Mouse (Mus musculus): Measurements from ENCODE around the gene Ndufs5. TPM values are rescaled to one million over a fixed set of nuclear protein-coding genes. Genes with fewer than 3 reads are reported as not detected.
A peak's percentile ranks its signal among the peaks of the same experiment; 100 is the strongest.

Ndufs5 gene
- 291 and 296 TPM in 2 replicates for polyA plus RNA-seq (2014; fragmentation: Nextera tagmentation; extraction: Ambion mirVana)

DNA sequence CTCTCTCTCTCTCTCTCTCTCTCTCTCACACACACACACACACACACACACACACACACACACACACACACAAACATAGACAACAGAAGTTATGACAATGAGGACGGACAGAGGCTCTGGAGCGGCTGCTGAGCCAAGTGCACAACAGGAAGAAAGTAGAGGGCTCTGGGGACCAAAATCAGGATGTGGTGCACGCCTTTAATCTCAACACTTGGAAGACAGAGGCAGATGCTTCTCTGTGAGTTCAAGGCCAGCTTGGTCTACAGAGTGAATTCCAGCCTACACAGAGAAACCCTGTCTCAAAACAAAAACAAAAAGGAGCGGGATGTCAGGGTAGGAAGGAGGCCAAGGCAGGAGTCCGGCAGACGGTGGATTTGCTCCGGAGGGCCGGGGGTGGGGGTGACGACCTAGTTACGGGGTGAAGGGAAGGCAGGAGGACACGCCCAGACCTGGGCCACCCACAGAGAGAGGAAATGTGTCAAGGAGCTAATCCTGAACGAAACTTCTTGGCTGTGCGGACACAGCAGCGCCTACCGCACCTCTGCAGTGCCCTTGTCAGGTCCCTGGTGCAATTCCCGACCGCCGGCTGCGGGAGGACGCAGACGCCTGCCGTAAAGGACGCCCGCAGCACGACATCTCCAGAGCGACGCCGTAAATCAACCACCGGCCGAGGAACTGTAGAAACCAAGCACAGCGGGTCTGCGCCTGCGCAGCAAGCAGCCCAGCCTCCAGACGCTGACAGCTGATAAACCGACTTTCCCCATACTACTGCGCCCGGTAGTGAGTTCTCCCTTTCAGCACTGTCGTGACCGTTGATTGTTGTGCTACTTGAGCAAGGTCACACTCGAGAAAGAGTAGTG is at the start of gene Ndufs5:
Ndufs5 (minus strand) TSS at position 629 of the 860 bp plus-strand sequence.
- Histone ChIP-seq H3K4me2 (ENCODE audit: low read depth, low read length, severe bottlenecking) (peak within 1 kb of the TSS; percentile 70), H3K27ac (ENCODE audit: low read depth, low read length) (no peak within 1 kb of the TSS), H3K27me3 (ENCODE audit: control insufficient read depth, insufficient read depth, low read length) (no peaks in the 10 kb centered on the region), H3K9ac (ENCODE audit: low read length) (peak within 1 kb of the TSS; percentile 79), H3K4me3 (ENCODE audit: low read depth, low read length) (peak within 1 kb of the TSS; percentile 81), H3K36me3 (ENCODE audit: control insufficient read depth, insufficient read depth, low read length) (no peaks in the 10 kb centered on the region), H3K4me1 (replicated peaks; ENCODE audit: control insufficient read depth, insufficient read depth, low read length) (peaks cover 2% of the 10 kb centered on the region; the same call in 1 of the 2 replicates), H3K9me3 (ENCODE audit: control insufficient read depth, low read length) (no peaks in the 10 kb centered on the region)
- WGBS = under 1% methylated on average over 40 of the region's 40 CpGs
- ATAC-seq (replicated peaks; ENCODE audit: low FRiP score) (peak; percentile 96), DNase-seq (ENCODE audit: low spot score) (peak; percentile 96)

DNA sequence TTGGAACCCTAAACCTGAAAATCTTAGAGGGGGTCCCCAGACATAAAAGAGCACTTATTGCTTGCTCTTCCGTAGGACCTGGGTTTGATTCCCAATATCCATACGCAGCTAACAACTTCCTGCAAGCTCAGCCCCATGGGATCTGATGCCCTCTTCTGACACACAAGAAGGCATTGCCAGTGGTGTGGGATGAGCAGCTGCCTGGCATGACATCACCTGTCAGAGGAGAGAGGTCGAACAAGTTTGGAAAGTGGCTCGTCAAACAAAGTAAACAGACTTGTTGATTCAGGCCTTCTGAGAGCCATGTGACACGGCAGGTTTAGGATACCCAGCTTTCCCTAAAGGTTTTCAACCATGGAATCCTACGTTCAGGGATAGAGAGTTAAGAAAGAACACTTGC is 47.1 kb upstream of the Ndufs5 start:
- ATAC-seq (replicated peaks; ENCODE audit: low FRiP score) (no peak), DNase-seq (ENCODE audit: low spot score) (no peak)
- no peak overlapping the region for H3K4me3 ChIP-seq (ENCODE audit: low read depth, low read length)
- no peak overlapping the region for H3K4me2 ChIP-seq (ENCODE audit: low read depth, low read length, severe bottlenecking)
- no peaks in the 10 kb centered on the region for H3K36me3 ChIP-seq (ENCODE audit: control insufficient read depth, insufficient read depth, low read length)
- 82% methylated on average over 6 of the region's 6 CpGs for WGBS
- H3K4me1 ChIP-seq (replicated peaks; ENCODE audit: control insufficient read depth, insufficient read depth, low read length) = no peaks in the 10 kb centered on the region
- H3K9me3 ChIP-seq (ENCODE audit: control insufficient read depth, low read length) = no peaks in the 10 kb centered on the region
- H3K27me3 ChIP-seq (ENCODE audit: control insufficient read depth, insufficient read depth, low read length) = no peaks in the 10 kb centered on the region
- no peak overlapping the region for H3K9ac ChIP-seq (ENCODE audit: low read length)
- no peak overlapping the region for H3K27ac ChIP-seq (ENCODE audit: low read depth, low read length)

DNA sequence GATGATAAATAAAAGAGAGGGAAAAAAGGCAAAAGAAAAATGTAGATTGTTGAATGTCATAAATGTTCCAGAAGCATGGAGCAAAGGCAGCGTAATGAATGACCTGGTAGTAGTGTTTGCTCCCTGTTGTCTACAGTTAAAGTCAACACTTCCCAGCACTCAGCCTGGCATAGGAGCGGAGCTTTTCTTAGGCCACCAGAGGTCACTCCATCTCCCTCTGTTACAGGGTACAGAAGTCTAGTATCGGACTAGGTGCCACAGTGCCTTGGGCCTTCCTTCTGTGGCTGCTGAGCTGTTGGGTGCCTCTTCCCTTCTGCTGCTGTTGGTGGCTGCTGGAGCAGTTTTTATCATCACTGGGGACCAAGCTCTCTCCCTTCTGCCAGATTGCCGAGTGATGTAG is 40.3 kb upstream of the Ndufs5 start:
- Histone ChIP-seq H3K4me2 (ENCODE audit: low read depth, low read length, severe bottlenecking) (no peak overlapping the region), H3K9me3 (ENCODE audit: control insufficient read depth, low read length) (no peaks in the 10 kb centered on the region), H3K9ac (ENCODE audit: low read length) (no peak overlapping the region), H3K4me1 (replicated peaks; ENCODE audit: control insufficient read depth, insufficient read depth, low read length) (no peaks in the 10 kb centered on the region), H3K27me3 (ENCODE audit: control insufficient read depth, insufficient read depth, low read length) (no peaks in the 10 kb centered on the region), H3K36me3 (ENCODE audit: control insufficient read depth, insufficient read depth, low read length) (no peaks in the 10 kb centered on the region), H3K27ac (ENCODE audit: low read depth, low read length) (no peak overlapping the region), H3K4me3 (ENCODE audit: low read depth, low read length) (no peak overlapping the region)
- whole genome bisulfite sequencing = 53% methylated on average over 4 of the region's 4 CpGs
- DNase-seq (ENCODE audit: low spot score) = no peak
- ATAC-seq (replicated peaks; ENCODE audit: low FRiP score) = no peak

DNA sequence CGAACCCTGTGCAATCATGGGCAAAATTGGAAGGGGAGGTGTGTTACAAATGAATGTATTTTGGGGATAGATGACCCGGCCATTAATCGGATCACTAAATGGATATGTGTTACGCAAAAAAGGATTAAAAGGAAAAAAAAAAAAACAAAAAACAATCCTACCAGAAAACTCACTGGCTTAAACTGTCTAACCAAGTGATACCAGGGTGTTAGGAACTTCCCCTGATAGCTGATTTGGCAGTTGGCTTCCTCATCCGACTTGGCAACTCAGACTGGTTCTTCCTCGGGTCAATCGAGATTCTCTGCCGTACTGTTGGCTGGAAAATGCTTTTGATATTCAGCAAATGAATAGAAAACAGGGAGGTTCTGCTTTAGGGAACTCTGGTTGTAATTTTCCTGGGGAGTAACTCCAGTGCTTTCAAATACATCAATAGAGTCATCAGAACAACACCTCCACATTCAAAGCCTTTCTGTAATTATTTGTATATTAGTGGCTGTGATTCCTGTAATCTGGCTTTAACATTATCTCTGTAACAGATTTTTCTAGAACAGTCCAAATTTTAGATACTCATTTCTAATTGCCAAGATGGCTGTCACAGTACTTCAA is 32.8 kb upstream of the Ndufs5 start:
- peak overlapping the region; percentile 84 for H3K9ac ChIP-seq (ENCODE audit: low read length)
- H3K9me3 ChIP-seq (ENCODE audit: control insufficient read depth, low read length) = no peaks in the 10 kb centered on the region
- H3K4me1 ChIP-seq (replicated peaks; ENCODE audit: control insufficient read depth, insufficient read depth, low read length) = peaks cover 8% of the 10 kb centered on the region; the same call in 1 of the 2 replicates
- H3K27me3 ChIP-seq (ENCODE audit: control insufficient read depth, insufficient read depth, low read length) = no peaks in the 10 kb centered on the region
- DNase-seq (ENCODE audit: low spot score) = no peak
- peak overlapping the region; percentile 85 for H3K4me3 ChIP-seq (ENCODE audit: low read depth, low read length)
- H3K4me2 ChIP-seq (ENCODE audit: low read depth, low read length, severe bottlenecking) = peak overlapping the region; percentile 55
- no peaks in the 10 kb centered on the region for H3K36me3 ChIP-seq (ENCODE audit: control insufficient read depth, insufficient read depth, low read length)
- ATAC-seq (replicated peaks; ENCODE audit: low FRiP score) = no peak
- WGBS = 2% methylated on average over 8 of the region's 8 CpGs
- no peak overlapping the region for H3K27ac ChIP-seq (ENCODE audit: low read depth, low read length)

DNA sequence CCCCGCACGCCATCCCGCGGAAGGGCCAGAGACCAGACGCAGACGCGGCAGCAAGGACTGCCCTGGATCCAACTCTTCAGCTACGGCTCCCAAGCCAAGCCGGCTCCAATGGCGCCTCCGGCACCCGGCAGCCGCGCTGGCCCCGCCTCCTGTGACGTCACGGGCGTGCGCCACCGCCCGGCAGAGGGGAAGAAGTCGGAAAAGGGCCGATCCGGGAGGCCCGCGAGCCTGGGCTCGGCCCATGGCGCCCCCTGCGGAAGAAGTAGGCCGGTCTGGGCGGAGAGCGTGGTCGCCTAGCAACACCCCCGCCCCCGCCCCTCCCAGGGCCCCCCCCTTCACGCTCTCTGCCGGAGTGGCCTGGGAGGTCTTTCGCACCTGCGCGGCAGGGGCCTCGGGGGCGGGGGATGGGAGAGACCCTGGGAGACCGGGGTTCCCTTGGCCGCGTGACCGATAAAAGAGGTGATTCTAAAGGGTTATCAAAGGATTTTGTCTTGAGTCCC is 32.2 kb upstream of the Ndufs5 start, which contains the start of gene Akirin1:
Akirin1 (minus strand) TSS at position 194 of the 500 bp plus-strand sequence.
- DNase-seq (ENCODE audit: low spot score) (peak; percentile 99), ATAC-seq (replicated peaks; ENCODE audit: low FRiP score) (peak; percentile 99)
- WGBS = under 1% methylated on average over 39 of the region's 46 CpGs
- H3K4me2 ChIP-seq (ENCODE audit: low read depth, low read length, severe bottlenecking) = peak within 1 kb of the TSS; percentile 82
- H3K36me3 ChIP-seq (ENCODE audit: control insufficient read depth, insufficient read depth, low read length) = no peaks in the 10 kb centered on the region
- H3K4me3 ChIP-seq (ENCODE audit: low read depth, low read length) = peak within 1 kb of the TSS; percentile 85
- peak within 1 kb of the TSS; percentile 88 for H3K27ac ChIP-seq (ENCODE audit: low read depth, low read length)
- H3K27me3 ChIP-seq (ENCODE audit: control insufficient read depth, insufficient read depth, low read length) = no peaks in the 10 kb centered on the region
- H3K4me1 ChIP-seq (replicated peaks; ENCODE audit: control insufficient read depth, insufficient read depth, low read length) = peaks cover 8% of the 10 kb centered on the region; the same call in 1 of the 2 replicates
- peak within 1 kb of the TSS; percentile 84 for H3K9ac ChIP-seq (ENCODE audit: low read length)
- H3K9me3 ChIP-seq (ENCODE audit: control insufficient read depth, low read length) = no peaks in the 10 kb centered on the region

DNA sequence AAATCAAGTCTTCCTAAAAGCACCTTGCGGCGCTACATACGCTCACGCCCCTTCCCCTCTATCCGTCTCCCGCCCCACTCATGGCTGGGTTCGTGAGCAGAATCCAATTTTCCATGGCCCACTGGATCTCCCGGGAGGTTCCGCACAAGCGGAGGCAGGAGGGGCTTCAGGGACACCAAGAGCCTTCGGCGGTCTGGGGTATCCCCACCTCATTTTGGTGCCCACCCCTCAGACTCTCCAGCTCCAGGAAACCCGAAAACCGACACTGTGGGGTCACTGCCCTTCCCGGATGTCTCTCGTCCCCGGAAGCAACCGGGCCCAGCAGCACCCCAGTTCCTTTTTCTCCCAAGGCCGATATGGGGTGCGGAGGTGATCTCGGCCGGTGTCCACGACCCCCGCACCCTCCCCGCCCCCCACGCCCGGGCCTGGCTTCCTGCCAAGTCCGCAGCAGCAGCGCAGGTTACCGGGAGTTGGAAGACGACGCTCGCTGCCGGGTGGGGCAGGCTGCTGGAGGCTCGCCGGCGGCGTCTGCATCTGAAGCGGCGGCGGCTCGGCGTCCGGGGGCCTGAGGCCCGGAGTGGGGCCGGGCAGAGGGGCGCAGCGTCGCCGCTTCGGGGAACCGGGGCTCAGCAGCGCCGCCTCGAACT is 31.6 kb upstream of the Ndufs5 start:
- Histone ChIP-seq H3K27ac (ENCODE audit: low read depth, low read length) (peak overlapping the region; percentile 88), H3K9ac (ENCODE audit: low read length) (peak overlapping the region; percentile 84), H3K4me3 (ENCODE audit: low read depth, low read length) (peak overlapping the region; percentile 85), H3K9me3 (ENCODE audit: control insufficient read depth, low read length) (no peaks in the 10 kb centered on the region), H3K27me3 (ENCODE audit: control insufficient read depth, insufficient read depth, low read length) (no peaks in the 10 kb centered on the region), H3K4me1 (replicated peaks; ENCODE audit: control insufficient read depth, insufficient read depth, low read length) (peaks cover 8% of the 10 kb centered on the region; the same call in 1 of the 2 replicates), H3K4me2 (ENCODE audit: low read depth, low read length, severe bottlenecking) (peak overlapping the region; percentile 82), H3K36me3 (ENCODE audit: control insufficient read depth, insufficient read depth, low read length) (no peaks in the 10 kb centered on the region)
- peak; percentile 84 for ATAC-seq (replicated peaks; ENCODE audit: low FRiP score)
- no peak for DNase-seq (ENCODE audit: low spot score)
- under 1% methylated on average over 50 of the region's 55 CpGs for WGBS

DNA sequence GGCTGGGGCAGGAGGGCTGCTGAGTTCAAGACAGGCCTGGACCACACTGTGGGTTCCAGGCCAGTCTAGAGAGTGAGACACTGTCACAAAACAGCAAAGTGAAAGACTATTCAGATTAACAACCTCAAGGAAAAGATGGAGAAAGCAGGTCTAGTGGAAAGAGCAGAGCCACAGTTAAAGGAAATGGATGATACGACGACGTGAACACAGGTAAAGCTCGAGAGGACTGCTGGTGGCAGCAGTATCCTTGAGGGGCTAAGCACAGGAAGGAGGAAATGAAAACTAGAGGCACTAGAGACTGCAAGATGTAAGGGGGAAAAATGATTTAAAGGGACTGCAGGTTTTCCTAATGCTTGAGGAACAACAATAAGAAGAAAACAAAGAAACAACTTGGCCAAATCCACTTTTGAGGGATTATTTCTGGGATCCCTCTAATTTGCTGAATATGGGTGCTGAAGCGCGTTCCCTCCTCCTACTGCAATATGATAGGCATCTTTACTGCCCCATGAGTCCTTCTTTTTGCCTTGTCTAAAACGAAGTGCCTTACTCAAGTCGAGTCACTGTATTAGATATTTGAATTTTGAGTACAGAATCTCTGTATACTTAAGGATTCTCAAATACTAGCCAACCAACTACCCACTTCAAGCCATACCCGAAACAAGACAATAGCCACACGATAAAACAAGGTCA is 30.9 kb upstream of the Ndufs5 start:
- no peak overlapping the region for H3K27ac ChIP-seq (ENCODE audit: low read depth, low read length)
- DNase-seq (ENCODE audit: low spot score) = no peak
- no peak for ATAC-seq (replicated peaks; ENCODE audit: low FRiP score)

More for the DNA sequence above, 30.9 kb upstream of the Ndufs5 start:
- 18% methylated on average over 10 of the region's 10 CpGs for WGBS
- H3K4me3 ChIP-seq (ENCODE audit: low read depth, low read length) = peak overlapping the region; percentile 85
- H3K27me3 ChIP-seq (ENCODE audit: control insufficient read depth, insufficient read depth, low read length) = no peaks in the 10 kb centered on the region
- peak overlapping the region; percentile 84 for H3K9ac ChIP-seq (ENCODE audit: low read length)
- no peaks in the 10 kb centered on the region for H3K9me3 ChIP-seq (ENCODE audit: control insufficient read depth, low read length)
- H3K36me3 ChIP-seq (ENCODE audit: control insufficient read depth, insufficient read depth, low read length) = no peaks in the 10 kb centered on the region
- H3K4me2 ChIP-seq (ENCODE audit: low read depth, low read length, severe bottlenecking) = peak overlapping the region; percentile 82
- peaks cover 8% of the 10 kb centered on the region; the same call in 1 of the 2 replicates for H3K4me1 ChIP-seq (replicated peaks; ENCODE audit: control insufficient read depth, insufficient read depth, low read length)
